Mouse (Mus musculus) gastrocnemius, postnatal 10 days (tissue): Measurements from ENCODE around the gene Dhodh. TPM values are rescaled to one million over a fixed set of nuclear protein-coding genes. Genes with fewer than 3 reads are reported as not detected.

Experiments
- DNase-seq: peaks from one replicate; pipeline ENCODE4 v3.0.0; 2021; ENCODE audit warnings: mixed read lengths
- long read RNA-seq, 2 experiments: library from polyadenylated mRNA; stranded (forward); transcript quantifications; one replicate each; pipeline ENCODE4 v2.0.0; 2021
- total RNA-seq, 2 experiments: library from RNA; stranded (reverse); gene quantifications; 2 replicates each; pipeline ENCODE4 v1.2.3; 2021

Gene Dhodh
- 10 to 100 TPM; 13.1 to 13.4 TPM for total RNA-seq
- long read RNA-seq, experiment 1, transcript Dhodh-201 (9 exons, 2,039 nt) = major isoform, 19 of 19 reads
- long read RNA-seq, experiment 1, partial matches to known transcripts = 0 of 19 reads
- long read RNA-seq, experiment 1, other reads (novel, unspliced or antisense) = 0 of 19 reads
- long read RNA-seq, experiment 2, transcript Dhodh-201 (9 exons, 2,039 nt) = major isoform, 14 of 18 reads
- long read RNA-seq, experiment 2, partial matches to known transcripts = 2 of 18 reads
- long read RNA-seq, experiment 2, other reads (novel, unspliced or antisense) = 2 of 18 reads

DNA sequence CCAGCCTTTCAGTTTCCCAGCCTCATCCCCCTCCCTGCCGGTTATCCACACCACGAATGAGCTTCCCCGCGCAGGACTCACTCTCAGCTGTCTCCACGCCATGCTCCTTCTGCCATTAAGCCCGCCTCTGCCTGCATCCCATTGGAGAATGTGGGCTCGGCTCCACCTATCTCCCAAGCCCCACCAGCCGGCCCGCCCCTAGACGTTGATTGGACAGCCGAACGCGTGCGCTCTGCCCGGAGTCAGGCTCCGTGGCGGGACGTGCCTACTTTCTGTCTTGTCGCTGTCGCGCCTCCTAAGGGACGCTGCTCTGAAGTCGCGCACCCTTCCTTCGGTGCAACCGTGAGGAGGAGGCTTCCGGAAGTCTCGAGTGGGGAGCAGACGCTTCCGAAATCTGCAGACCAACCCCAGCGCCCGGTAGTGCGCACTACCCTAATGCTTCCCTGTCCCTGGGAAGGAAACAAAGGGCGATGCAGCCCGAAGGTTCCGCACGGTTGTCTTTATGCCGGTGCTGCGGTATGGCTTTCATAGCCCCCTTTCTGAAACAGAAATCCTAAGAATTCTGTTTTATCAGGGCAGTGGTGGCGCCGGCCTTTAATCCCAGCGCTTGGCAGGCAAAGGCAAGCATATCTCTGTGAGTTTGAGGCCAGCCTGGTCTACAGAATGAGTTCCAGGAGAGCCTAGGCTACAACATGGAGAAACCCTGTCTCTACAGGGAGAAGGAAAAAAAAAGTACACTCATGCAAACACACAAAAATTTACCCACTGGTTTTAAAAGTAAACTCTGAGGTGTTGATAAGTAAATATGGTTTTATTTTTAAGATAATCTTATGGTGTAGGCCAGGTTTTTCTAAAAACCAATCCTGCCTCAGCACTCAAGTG, at the start of gene Dhodh:
Gene Dhodh, minus strand, starts transcription at position 403 of the 882 bp plus-strand sequence.
- DNase-seq = peak; percentile 93

DNA sequence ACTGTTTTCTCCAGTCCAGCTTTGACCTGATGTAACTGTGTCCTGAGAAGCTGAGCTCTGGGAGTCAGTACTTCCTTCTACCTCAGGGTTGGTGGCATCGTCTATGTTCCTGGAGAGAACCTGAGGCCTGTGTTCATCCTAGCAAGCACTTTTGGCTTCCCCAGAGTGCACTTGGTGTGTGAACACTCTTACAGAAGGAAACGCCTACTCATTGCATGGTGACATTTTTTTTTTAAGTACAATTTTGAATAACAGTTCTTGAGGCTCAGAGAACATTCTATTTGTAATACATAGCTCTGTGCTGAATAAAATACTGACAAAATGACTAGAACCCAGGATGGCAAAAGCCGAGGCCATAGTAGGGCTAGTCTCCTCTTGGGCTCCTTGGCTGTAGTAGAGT, 48.4 kb upstream of the Dhodh start:
- DNase-seq = no peak

DNA sequence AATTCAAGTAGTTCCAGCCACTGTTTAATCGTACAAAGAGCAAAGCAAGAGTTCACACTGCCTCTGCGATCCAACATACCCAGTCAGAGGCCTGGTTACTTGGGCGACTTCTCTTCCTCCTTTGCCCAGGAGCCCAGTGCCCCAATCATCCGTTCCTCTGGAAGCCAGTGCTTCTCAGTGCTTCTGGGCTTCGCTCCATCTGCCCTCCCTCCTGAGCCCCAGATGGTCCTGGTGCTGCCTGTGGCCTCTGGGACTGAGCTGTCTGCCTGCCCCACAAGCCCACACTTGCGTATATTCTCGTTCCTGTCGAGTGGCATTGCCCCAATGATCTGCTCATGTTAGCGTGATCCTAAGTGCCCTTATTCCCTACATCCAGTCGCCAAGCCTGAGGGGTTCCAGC, 42.3 kb upstream of the Dhodh start:
- no peak for DNase-seq

DNA sequence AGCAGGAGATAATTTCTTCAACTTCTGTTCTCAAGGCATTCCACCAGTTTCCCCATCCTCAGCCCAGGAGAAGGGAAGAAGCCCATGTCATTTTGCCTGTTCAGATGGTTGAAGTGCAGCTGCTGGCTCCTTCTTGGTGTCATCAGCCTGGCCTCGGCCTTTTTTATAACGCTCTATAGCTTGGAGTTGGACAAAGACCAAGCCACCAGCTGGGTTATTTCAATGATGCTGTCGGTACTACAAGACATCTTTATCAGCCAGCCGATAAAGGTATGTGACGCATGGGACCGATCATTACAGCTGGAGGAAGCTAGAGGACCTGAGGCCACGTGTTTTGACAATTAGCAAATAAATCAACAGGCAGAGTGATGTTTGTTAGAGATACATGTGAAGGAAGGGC, 40.0 kb upstream of the Dhodh start:
- DNase-seq = no peak

DNA sequence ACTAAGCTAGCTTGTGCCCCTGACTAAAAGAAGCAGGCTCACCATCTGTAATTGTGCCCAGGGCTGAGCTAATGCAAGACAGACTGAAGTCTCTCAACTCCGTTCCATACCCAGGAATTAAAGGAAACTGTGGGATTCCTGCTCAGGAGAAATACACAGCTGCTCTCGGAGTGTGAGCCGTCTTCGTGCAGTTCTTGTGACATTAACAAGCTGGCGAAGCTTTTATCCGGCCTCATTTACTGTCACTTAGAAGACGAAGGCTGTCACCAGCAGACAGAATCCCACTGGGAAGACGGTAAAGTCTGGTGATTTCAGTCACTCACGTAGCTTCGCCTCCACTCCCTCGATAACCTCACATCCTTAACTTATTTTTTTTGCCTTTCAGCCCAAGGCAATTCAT, 38.9 kb upstream of the Dhodh start:
- no peak for DNase-seq

DNA sequence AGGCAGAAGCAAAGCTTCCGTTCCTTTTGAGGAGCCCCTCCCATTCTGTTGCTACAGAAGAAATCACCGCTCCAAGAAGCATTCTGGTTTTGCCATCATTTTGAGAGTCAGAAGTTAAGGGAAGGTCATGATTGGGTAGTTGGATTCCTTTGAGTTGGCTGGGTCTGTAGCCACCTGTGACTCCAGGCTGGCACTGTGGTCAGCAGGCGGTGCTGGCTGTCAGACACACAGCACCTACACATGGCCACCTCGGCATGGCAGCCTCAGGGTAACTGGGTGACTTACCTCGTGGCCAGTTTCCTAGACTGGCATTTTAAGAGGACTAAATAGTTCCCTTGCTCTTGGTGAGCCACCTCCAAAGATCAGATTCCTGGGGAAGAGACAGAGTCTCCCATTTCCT, 32.8 kb upstream of the Dhodh start:
- no peak for DNase-seq

DNA sequence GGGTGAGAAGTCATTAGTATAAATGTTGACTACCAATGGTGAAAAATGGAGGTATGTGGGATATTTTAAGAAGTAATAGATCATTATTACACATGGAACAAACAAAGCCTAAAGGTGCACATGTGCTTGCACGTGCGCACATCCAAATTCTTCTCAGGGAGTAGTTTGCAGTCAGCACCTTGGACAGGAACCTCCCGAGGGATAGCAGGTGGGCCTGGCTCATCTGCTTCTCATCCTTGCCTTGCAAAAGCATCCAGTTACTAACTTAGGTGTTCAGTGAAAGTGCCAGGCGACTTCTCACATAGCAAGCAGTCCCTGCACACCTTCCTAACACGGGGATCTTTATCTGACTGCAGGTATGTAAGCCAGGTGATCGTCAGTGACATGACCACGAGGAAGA, 31.9 kb upstream of the Dhodh start:
- no peak for DNase-seq

DNA sequence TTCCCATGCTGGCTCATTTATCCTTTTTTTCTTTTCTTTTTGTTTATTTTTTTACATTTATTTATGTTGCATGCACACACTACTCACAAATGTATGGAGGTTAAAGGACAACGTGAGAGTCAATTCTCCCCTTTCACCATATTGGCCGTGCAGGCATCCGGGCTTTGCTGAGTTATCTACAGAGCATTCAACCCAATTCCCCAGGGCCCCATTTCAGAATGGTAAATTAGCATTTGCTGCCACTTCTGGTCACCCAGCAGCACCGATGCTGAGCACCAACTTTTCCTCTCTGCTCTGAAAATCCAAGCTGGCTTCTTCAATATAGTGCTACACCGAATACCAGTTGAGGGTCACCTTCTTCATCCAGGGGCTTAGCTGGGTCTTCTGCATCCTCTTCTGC, 30.4 kb upstream of the Dhodh start:
- DNase-seq = no peak

DNA sequence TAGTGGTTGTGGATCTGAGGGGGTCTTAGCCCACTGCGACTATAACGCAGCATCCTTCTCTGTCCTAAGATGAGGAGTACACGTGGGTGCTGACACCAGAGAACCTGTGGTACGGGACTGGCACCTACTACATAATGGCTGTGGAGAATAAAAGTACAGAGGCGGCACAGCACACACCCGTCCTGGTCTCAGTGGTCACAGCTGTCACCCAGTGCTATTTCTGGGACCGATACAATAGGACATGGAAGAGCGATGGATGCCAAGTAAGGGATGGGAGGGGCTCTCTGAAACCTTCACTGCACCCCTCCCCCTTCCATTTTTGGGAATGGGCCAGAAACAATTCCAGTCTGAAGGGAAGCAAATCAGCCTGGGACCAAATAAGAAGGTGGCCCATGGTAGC, 26.7 kb upstream of the Dhodh start:
- no peak for DNase-seq

DNA sequence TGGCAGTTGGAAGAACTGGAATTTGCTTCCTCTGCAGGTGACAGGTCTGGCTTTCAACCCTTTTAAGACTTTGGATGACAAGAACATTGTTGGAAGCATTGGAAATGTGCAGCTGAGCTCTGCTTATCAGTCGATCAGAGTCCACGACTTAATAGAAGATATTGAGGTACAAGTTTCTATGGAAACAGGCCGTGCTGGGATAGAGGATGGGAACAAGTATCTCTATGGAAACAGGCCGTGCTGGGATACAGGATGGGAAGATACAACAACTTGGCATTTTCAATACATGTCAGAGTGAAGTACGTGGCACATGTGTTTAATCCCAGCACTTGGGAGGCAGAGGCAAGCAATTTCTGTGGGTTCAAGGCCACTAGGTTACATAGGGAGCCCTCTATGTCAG, 24.0 kb upstream of the Dhodh start:
- no peak for DNase-seq

DNA sequence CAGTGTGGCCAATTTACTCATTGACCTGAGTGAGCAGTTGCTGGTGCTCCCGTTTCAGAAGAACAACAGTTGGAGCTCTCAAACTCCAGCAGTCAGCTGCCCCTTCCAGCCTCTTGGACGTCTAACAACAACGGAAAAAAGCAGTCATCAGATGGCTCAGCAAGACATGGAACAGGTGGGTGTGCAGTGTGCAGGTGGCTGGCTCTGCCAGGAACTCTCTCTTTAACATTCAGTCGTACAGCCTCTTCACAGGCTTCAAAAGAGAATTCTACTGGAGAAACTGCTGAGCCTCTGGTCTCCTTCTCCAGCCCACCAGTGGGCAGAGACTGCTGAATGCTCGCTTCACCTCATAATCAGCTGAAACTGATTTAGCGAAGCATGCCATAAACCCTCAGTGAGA, 20.2 kb upstream of the Dhodh start:
- DNase-seq = no peak

DNA sequence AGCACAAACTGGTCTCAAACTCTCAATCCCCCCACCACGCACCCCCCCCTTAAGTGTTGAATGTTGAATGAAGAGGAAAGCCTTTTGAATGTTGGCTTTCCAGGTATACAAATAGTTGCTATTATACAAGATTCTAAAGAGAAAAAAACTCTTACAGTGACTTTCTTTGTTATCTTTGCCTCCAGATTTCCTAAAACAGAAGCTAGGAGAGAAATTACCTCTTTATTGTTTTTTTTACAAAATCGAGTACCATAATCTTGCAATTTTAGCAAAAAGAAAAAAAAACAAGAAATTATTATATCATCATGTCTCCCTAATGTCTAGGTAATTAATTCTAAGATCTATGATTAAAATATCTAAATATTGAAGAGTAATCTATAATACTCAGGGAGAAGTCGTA, 7.1 kb upstream of the Dhodh start:
- no peak for DNase-seq

DNA sequence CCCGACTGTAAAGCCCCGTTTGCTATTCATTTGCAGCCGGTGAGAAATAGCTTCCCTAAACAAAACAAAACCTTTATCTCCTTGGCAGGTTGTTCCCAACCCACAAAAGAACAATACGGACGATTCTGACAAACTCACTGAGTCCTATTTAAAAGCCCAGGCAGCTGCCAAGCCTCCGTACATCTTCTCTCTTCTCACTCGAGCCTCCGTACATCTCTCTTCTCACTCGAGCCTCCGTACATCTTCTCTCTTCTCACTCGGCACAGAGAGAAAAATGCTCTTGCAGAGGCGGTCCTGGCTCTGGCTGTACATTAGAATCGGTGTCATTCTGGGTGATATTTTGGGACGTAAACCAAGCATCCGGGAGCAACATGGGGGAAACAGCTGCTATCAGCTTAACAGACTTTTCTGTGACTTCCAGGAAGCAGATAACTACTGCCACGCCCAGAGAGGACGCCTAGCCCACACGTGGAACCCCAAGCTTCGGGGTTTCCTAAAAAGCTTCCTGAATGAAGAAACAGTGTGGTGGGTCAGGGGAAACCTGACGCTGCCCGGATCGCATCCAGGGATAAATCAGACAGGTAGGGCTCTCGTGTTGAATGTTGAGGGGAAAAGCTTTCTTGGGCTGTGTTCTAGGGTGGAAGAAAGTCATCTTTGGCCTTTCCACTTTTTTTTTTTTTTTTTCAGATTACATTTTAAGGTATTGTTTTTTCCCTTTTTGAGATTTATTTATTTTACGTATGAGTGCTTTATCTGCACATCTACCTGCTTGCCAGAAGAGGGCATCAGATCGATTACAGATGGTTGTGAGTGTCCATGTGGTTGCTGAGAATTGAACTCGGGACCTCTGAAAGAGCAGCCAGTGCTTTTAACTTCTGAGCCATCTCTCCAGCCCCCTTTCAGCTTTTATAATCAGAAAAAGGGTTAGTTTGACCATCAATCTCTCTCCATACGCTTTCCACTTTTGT, 6.1 kb upstream of the Dhodh start, which contains the start of gene Pkd1l3:
Gene Pkd1l3, plus strand, starts transcription at position 275 of the 968 bp plus-strand sequence.
- DNase-seq = no peak

DNA sequence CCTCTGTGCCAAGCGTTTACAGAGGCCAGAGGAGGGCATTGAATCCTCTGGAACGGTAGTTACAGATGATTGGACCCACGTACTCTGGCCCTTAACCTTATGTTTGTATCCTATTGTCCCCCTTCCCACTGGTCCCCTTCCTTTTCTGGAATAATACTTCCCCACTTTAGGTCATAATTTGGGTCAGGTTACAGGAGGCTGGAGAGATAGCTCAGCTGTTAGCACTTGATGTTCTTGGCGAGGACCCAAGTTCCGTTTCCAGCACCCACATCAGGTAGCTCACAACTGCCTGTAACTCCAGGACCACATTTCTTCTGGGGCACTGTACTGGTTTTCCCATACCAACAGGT, 655 bp upstream of the Dhodh start:
- DNase-seq = peak; percentile 24

DNA sequence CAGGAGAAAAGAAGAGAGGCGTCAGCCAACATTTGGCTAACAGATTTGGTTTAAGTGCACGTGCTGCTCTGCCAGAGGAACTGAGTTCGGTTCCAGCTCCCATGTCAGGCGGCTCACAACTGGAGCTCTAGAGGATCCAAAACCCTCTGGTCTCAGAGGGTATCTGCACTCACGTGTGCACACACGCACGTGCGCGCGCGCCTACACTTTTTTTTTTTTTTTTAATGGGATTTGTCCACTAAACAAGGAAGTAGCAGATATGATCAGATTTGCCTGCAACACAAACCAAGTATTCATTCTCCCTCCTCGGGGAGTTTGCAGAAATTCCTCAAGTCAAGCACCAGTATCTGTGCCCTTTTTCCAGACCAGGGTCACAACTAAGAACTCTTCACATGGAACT, 823 bp downstream of the Dhodh start:
- no peak for DNase-seq

DNA sequence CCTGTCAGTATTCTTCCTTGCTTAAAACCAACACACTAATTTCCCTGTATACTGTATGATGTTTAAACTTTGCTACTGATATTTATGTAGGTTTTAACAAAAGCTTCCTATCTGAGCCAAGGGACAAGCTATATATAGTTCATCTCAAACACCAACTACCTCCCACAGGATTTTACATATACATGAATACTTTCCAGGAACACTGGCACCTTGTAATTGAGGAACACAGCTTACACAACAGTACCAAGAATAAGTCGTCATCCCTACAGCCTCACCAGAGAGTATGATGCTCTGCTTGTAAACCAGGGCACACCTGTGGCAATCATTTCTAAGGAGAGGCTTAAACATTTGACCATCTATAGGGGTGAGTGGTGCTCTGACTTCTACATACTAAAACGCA, 1.7 kb downstream of the Dhodh start:
- no peak for DNase-seq

DNA sequence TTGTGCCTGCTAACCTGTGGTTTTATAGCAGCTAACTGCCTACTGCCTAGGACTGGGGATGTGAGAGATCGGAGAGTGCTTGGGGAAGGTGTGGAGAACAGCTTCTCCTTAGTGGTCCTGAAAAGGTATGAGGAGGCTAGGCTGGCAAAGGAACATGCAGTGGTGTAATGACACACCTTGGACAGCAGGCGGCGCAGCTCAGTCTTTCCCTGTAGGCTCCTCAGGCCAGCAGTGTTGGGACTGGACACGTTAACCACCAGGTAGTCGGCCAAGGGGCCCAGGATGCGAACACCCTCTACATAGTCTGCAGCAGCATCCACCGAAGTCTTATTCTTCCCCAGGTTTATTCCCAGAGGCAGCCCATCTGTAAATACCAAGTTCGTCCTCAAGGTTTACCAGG, 12.6 kb downstream of the Dhodh start:
- DNase-seq = peak; percentile 65

DNA sequence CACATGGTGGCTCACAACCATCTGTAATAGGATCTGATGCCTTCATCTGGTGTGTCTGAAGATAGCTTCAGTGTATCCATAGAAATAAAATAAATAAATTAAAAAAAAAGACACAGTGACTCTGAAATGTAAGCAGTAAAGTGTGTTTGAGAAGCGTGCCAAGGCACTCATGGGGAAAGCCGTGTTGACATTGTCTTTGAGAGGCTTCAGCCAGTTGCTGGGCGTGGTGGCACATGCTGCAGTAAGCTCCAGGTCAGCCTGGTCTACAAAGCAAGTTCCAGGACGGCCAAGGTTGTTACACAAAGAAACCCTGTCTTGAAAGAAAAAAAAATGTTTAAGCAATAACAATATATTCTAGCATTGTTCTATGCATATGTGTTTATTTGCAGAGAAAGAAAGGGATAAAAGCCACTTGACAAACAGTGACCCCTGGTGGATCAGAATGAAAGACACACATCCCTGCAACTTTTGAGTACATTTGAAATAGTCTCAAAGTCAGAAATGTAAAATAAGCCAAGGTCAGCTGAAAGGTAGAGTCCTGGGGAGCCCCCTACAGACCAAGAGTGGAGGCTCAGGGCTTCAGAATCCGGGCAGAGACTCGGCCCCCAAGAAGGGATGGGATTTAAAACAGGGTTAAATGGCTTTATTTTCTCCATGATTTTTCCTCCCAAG, 15.2 kb downstream of the Dhodh start:
- no peak for DNase-seq

DNA sequence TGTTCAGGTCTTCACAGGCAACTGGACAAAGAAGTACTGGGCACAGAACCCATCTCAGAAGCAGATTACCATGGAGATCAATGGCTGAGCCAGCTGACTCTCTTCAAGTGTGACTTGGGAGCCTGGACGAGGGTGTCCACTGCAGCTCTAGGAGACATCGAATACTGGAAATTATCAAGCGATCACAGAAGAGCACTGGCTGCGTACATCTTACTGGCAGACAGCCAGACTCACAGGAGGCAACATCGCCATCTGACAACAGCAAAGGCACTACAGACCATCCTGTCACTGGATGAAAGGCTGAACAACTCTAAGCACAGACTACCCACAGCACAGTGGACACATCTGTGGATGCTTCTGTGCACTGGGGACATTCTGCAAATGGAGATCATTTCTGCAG, 16.3 kb downstream of the Dhodh start:
- no peak for DNase-seq

DNA sequence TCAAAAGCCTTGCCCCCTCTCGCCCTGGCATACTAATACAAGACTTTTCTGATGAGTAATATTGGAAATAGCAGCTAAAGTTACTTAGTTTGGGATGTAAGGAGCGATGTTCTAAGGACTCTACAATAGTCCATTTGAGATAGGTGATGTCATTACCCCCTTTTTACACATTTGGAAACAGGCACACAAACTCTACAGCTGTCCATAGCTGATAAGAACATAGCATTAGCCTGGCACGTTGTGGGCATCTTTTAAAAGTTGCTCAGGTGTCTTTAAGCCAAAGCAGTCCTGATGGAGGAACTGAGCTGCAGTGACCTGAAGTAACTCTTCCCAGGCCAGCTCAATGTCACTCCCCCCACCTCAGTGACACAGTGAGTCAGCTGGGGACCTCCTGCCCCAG, 17.1 kb downstream of the Dhodh start:
- DNase-seq = no peak

DNA sequence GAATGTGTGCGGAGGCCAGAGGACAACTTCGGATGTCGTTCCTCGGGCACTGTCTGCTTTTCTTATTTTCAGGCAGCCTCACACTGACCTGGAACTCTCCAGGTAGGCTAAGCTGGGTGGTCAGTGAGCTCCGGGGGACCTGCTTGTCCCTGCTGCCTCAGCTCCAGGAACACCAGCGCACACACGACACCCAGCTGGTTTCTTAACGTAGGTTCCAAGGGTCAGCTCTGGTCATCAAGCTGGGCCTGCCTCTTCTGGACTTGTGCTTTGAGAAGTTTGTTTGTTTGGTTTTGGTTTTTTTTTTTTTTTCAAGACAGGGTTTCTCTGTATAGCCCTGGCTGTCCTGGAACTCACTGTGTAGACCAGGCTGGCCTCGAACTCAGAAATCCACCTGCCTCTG, 17.6 kb downstream of the Dhodh start:
- DNase-seq = no peak

DNA sequence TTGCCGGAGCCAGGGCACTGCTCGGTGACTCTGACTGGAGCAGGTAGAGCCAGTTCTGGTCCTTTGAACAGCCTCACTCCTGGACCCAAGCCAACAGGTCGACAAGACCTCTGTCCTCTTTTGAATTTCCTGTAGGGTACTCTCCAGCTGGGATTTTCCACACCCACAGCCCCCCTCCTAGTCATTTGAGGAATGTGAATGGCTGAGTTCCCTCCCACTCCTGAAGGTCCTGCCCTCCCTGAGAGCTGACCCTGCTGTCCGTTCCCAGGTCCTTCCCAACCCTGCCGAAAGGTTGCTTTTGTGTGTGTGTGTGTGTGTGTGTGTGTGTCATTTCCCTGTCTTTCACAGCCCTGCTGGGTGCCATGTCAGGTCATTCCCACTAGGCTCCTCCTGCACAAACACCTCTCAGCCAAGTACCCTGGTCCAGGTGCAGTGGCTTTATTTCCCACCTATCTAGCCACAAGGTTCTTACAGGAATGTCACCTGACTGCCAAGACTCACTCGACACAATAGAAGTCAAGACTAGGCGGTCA, 21.4 kb downstream of the Dhodh start:
- no peak for DNase-seq
